Mouse (Mus musculus) lung, adult 2 months (tissue): ENCODE data around the gene Sipa1l1. TPM values are rescaled to one million over a fixed set of nuclear protein-coding genes. Genes with fewer than 3 reads are reported as not detected.

Source experiments
- DNase-seq: peaks from one replicate; pipeline ENCODE4 v3.0.0; 2022
- H3K4me1 ChIP-seq: fragments of 200-500 bp; 2 replicates; pipeline ENCODE4 v1.6.1; 2011; ENCODE audit warnings: low read length; ENCODE audit not compliant: control insufficient read depth, insufficient read depth
- H3K4me3 ChIP-seq: fragments of 200-500 bp; replicated peaks from 2 replicates; pipeline ENCODE3; 2011; ENCODE audit warnings: low read depth, mild to moderate bottlenecking, control low read depth, low read length; ENCODE audit errors: extremely low read depth
- CTCF ChIP-seq: fragments of 200-500 bp; IDR thresholded peaks from 2 replicates; pipeline ENCODE4 v1.5.1; 2011; ENCODE audit warnings: mild to moderate bottlenecking, low read length, control low read depth; ENCODE audit not compliant: insufficient read depth
- POLR2A ChIP-seq: fragments of 200-500 bp; IDR thresholded peaks from 2 replicates; pipeline ENCODE4 v1.6.1; 2011; ENCODE audit warnings: low read depth, mild to moderate bottlenecking, control low read depth, low read length, borderline replicate concordance; ENCODE audit errors: extremely low read depth
- WGBS: fragments of 180-500 bp; shearing (Covaris S2); methylation state at CpG from one replicate; pipeline ENCODE4 v1.1.7; 2018; 5-methylcytosine and 5-hydroxymethylcytosine counted together
- polyA plus RNA-seq: library from polyadenylated mRNA; depleted of rRNA; stranded (reverse); fragments of >200 nt; gene quantifications from 2 replicates; pipeline ENCODE4 v1.2.3, GENCODE M21; 2012

Gene Sipa1l1
- polyA plus RNA-seq, 1 experiment, result 26.9 TPM

DNA sequence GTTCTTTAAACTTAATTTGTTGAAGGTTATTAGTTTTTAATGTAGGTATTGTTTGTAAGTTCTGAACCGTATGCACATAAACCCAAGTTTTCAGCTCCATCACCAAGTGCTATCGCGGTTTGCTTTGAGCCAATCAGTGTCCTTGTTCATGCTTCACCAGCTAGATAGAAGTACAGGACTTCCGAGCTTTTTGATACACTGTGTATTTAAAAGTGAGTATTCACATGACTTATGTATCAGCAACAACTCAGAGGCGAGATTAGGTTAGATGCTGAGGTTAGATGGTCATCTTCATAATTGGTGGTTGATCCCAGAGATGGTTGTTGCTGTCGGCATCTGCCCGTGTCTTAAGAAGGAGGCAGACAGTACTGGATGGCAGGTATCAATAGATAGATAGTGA, 55.7 kb downstream of the Sipa1l1 start:
- no peak for TF ChIP-seq CTCF
- no peak for TF ChIP-seq POLR2A
- 94% methylated on average over 7 of the region's 7 CpGs for WGBS
- no peak for DNase-seq
- Histone ChIP-seq H3K4me1 (peaks cover 7% of the 10 kb centered on the region), H3K4me3 (no peak overlapping the region)

GRCm38 (mm10) chr12:82225278-82225677, 56.2 kb downstream of the Sipa1l1 start:
- no peak overlapping the region for H3K4me3 ChIP-seq
- no peak for DNase-seq
- no peak for TF ChIP-seq POLR2A
- no peak for TF ChIP-seq CTCF
- peaks cover 7% of the 10 kb centered on the region for H3K4me1 ChIP-seq
- WGBS, result 92% methylated on average over 2 of the region's 2 CpGs

DNA sequence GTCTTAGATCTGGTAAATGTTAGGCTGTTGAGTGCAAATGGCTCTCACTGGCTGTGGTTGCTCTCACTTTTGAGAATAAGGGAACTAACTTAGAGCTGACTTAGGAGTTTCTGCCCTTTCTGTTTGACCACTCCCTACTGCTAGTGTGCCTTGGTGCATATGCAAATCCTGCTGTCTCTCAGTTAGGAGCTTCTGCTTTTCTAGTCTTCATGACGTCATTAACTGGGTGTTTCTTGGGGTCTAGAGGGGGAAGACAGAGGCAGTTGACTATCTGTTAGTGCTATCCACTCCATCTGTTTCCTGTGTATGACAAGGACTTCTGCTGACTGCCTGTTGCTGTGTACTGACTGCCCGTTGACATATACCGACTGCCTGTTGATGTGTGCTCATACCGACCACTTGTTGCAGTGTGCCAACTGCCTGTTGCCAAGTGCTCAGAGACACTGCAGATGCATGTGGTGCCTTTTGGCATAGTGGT, 56.7 kb downstream of the Sipa1l1 start:
- DNase-seq, result no peak
- WGBS, result 12% methylated on average over 4 of the region's 4 CpGs
- Histone ChIP-seq H3K4me3 (no peak overlapping the region), H3K4me1 (peaks cover 7% of the 10 kb centered on the region)
- no peak for TF ChIP-seq POLR2A

DNA sequence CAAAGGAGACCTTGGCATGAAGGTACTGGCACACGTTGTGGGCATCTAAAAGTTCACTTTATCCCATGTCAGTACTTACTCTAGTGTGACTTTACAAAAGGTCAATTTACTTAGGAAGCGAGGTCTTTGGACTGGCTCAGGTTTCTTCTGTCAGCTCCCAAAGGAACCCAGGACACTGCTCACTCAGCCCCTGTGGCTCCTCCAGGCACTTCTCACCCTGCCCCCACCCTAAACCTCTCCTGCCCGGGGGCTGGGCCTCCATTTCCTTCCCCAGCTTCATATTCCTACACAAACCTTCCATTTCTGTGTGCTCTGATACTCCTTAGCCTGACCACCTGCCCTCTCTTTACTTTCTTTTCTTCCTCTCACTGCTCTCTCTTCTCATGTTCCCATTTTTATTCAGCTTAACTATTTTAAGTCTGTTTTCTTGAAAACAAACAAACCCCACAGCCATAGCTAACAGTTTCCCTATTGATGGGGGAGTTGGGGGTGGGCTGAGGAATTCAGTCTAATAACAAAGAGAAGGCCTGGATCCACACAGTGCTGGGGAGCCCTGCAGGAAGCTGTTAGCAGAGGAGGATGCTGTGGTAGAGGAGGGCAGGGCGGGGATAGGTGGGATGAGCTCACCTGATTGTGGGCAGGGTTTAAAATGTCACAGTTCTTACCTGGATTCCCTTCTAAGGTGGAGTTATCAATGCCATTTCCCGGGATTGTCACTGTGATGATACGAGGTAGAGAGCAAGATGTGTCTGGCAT, 57.4 kb downstream of the Sipa1l1 start:
- no peak overlapping the region for H3K4me3 ChIP-seq
- no peak for DNase-seq
- TF ChIP-seq CTCF (no peak), POLR2A (no peak)
- WGBS, result 55% methylated on average over 6 of the region's 6 CpGs
- H3K4me1 ChIP-seq, result peaks cover 7% of the 10 kb centered on the region

DNA sequence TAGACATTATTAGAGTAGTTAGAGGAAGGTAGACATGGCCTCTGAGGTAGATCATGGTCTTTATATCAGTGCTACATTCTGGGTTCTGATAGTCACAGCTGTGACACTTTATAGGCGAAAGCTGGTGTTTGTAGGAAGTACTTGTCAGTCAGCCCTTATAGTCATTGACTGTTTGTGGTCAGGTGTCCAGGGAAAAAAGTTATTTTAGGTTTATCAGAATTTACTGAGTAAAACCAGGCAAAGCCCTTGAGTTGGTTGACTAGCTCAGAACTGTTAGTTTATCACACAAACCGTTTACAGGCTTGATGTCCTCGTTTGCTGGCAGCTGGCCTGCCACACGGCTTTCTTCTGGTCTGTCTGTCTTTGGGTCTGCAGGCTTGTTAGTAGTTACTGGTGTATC, 61.0 kb downstream of the Sipa1l1 start:
- H3K4me3 ChIP-seq, result no peak overlapping the region
- DNase-seq, result no peak
- TF ChIP-seq CTCF (no peak), POLR2A (no peak)
- 55% methylated on average over 4 of the region's 4 CpGs for WGBS
- peaks cover 7% of the 10 kb centered on the region for H3K4me1 ChIP-seq

DNA sequence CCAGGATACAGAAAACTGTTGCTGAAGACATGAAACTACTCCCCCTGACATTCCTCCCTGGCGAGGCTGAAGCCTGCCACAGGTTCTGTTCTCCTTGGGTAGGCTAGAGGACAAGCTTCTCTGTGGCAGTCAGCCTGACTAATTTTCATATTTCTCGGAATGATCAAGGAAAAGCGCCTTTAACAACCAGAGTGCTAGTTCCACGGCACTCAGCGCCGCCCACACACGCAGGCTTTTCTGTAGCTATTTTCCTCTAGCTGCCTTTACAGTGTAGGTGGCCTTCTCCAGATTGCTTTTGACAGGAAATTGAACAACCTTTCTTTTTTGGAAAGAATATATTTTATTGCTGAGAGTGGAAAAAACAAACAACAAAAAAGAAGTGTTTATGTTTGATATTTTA, 62.1 kb downstream of the Sipa1l1 start:
- Histone ChIP-seq H3K4me1 (peaks cover 2% of the 10 kb centered on the region), H3K4me3 (no peak overlapping the region)
- WGBS, result 71% methylated on average over 7 of the region's 7 CpGs
- DNase-seq, result no peak
- no peak for TF ChIP-seq POLR2A
- TF ChIP-seq CTCF, result no peak

- TF ChIP-seq POLR2A, result no peak
- TF ChIP-seq CTCF, result no peak
- Histone ChIP-seq H3K4me3 (no peak overlapping the region), H3K4me1 (no peaks in the 10 kb centered on the region)
- DNase-seq, result no peak
- WGBS, result 89% methylated on average over 3 of the region's 3 CpGs
These were observed 64.1 kb downstream of the Sipa1l1 start for GRCm38 (mm10) chr12:82233177-82233576.

DNA sequence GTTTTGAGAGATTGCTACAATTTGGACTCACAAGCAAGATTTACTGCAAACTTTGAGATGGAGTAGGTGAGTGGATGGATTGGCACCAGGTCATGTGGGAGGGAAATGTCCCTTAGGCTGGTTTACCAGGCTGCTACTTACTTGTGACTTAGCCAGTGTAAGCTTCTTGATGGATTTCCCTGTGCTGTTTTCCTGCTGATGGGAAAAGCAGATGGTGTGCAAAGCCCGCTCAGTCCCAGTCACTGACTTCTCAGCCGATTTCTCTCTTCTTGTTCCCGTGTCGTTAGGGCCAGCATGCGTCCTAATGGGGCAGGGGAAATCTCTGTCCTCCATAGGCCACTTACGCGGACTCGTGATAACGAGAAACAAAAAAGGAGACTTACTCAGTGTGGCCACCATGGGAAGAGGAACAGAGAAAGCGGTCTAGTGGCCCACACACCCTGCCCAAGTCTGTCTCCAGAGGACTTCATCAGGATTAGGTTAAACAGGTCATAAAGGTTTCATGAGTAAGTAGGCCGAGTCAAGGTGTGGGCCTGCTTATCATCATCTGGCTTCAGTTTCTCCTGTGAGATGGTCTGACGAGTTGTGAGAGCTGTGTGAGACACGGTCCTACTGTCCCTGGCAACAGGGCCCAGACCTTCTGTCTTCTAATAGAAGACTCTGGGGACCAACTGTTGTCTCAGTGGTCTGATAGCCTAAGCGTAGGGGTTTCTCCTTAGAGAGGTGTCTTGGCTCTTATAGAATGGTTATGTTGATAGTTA, 65.5 kb downstream of the Sipa1l1 start:
- WGBS, result 90% methylated on average over 14 of the region's 14 CpGs

DNA sequence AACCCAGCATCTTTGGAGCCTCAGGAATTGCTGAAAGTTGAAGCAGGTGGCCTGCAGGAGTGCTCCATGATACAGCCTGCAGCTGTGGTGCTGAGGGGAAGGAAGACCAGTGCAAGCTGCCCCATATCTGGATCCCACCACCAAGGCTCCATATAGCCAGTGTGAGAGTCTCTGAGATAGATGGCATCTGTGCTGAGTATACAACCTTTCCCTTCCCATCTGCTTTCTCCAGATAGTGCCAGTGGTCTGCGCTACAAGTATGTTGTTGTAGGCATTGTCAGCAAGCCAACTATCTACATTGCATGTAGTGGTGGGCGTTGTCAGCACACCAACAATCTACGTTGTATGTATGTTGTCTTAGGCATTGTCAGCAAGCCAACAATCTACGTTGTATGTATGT, 68.0 kb downstream of the Sipa1l1 start:
- Histone ChIP-seq H3K4me1 (no peaks in the 10 kb centered on the region), H3K4me3 (no peak overlapping the region)
- WGBS, result 86% methylated on average over 4 of the region's 4 CpGs
- TF ChIP-seq POLR2A (no peak), CTCF (no peak)
- DNase-seq, result no peak

More for the DNA sequence above, 65.5 kb downstream of the Sipa1l1 start:
- DNase-seq, result no peak
- Histone ChIP-seq H3K4me3 (no peak overlapping the region), H3K4me1 (no peaks in the 10 kb centered on the region)
- no peak for TF ChIP-seq CTCF
- TF ChIP-seq POLR2A, result no peak
